Mouse (Mus musculus) hindbrain, postnatal 0 days (tissue): ENCODE data around the gene Defb29. TPM values are rescaled to one million over a fixed set of nuclear protein-coding genes. Genes with fewer than 3 reads are reported as not detected.

Source experiments
- ATAC-seq: fragments of 200-750 bp; cut with Nextera tagmentation; 2 replicates; pipeline ENCODE4 v1.8.0; 2017; ENCODE audit warnings: mild to moderate bottlenecking, moderate TSS enrichment, moderate library complexity
- DNase-seq: peaks from one replicate; pipeline ENCODE4 v3.0.0-alpha.2; 2015; ENCODE audit warnings: low spot score
- H3K27ac ChIP-seq: fragments of 300-500 bp; sonication (generic); 2 replicates; pipeline ENCODE4 v1.5.1; 2014; ENCODE audit warnings: mild to moderate bottlenecking
- H3K27me3 ChIP-seq: fragments of 300-500 bp; sonication (generic); 2 replicates; pipeline ENCODE4 v1.6.1; 2014; ENCODE audit warnings: low read length, mixed read lengths; ENCODE audit not compliant: insufficient read depth
- H3K36me3 ChIP-seq: fragments of 300-500 bp; sonication (generic); 2 replicates; pipeline ENCODE4 v1.6.1; 2014; ENCODE audit warnings: low read length, mixed read lengths; ENCODE audit not compliant: insufficient read depth
- H3K4me1 ChIP-seq: fragments of 300-500 bp; sonication (generic); 2 replicates; pipeline ENCODE4 v1.6.1; 2014; ENCODE audit warnings: antibody characterized with exemption, low read length, mixed read lengths; ENCODE audit not compliant: insufficient read depth
- H3K4me2 ChIP-seq: fragments of 300-500 bp; sonication (generic); 2 replicates; pipeline ENCODE4 v1.6.1; 2014; ENCODE audit warnings: low read depth, mild to moderate bottlenecking, low read length, moderate library complexity, mixed read lengths
- H3K4me3 ChIP-seq: fragments of 300-500 bp; sonication (generic); 2 replicates; pipeline ENCODE4 v1.5.1; 2014; ENCODE audit warnings: low read length
- H3K9ac ChIP-seq: fragments of 300-500 bp; sonication (generic); replicated peaks from 2 replicates; pipeline ENCODE4 v1.6.1; 2014; ENCODE audit warnings: mild to moderate bottlenecking, low read length, moderate library complexity, mixed read lengths
- H3K9me3 ChIP-seq: fragments of 300-500 bp; sonication (generic); 2 replicates; pipeline ENCODE4 v1.6.1; 2016; ENCODE audit warnings: low read length, mixed read lengths
- CTCF ChIP-seq: IDR thresholded peaks from 2 replicates; pipeline ENCODE4 v1.5.1; 2016; ENCODE audit warnings: antibody characterized with exemption, control low read depth, low read depth
- WGBS: fragments of 180-500 bp; shearing (Covaris S2); extraction: QIAGEN DNeasy Blood & Tissue Kit; methylation state at CpG from one replicate; pipeline ENCODE4 v1.1.7; 2014; 5-methylcytosine and 5-hydroxymethylcytosine counted together
- polyA plus RNA-seq: library from polyadenylated mRNA; unstranded; fragments of >200 nt; fragmentation: Nextera tagmentation; extraction: Ambion mirVana; gene quantifications from 2 replicates; pipeline ENCODE4 v1.2.1, GENCODE M21; 2015
- total RNA-seq: library from RNA; depleted of rRNA; stranded (reverse); fragments of >200 nt; gene quantifications from 2 replicates; pipeline ENCODE4 v1.2.3, GENCODE M21; 2014; rRNA removed

Gene Defb29
- not detected in 2 replicates for total RNA-seq
- not detected in 2 replicates for polyA plus RNA-seq

DNA sequence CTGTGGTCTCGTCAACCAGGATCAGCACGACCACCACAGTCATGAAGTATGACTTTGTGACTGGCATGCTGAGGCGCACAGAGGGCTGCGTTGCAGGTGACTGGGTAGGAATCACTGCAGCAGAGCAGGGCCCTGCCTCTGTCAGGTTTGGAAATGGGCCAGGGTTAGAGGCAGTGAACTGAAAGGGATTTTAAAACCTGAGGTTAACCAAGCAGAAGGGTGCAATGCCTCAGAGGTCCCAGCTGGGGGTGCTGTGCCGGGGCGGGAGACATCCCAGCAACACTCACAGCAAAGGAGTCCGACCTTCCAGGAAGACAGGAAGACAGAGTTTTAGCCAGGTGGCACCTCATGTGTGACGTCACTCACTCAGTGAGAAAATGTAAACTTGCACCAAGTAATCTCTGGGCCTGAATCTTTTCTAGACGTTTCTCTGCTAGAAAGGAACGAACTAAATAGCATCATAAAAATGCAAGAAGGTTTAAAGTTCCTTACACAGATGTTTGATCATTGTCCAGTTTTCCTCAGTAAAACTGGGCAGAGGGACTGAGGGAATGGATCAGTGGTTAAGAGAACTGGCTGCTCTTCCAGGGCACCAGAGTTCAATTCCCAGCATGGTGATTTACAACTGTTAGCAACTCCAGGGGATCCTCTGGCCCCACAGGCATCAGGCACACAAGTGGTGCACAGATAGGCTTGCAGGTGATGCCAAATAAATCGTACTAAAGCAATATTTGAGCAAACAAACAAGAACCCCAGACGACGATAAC lies at the start of gene Defb29:
Gene Defb29 (minus strand): TSS at position 155 of the 767 bp plus-strand sequence.
- TF ChIP-seq CTCF = peak; percentile 22
- Histone ChIP-seq H3K36me3 (no peaks in the 10 kb centered on the region), H3K4me3 (no peak within 1 kb of the TSS), H3K4me1 (no peaks in the 10 kb centered on the region), H3K27me3 (no peaks in the 10 kb centered on the region), H3K4me2 (no peak within 1 kb of the TSS), H3K27ac (no peak within 1 kb of the TSS), H3K9me3 (no peaks in the 10 kb centered on the region), H3K9ac (no peak within 1 kb of the TSS)
- 56% methylated on average over 13 of the region's 13 CpGs for WGBS
- no peak for ATAC-seq
- DNase-seq = no peak

DNA sequence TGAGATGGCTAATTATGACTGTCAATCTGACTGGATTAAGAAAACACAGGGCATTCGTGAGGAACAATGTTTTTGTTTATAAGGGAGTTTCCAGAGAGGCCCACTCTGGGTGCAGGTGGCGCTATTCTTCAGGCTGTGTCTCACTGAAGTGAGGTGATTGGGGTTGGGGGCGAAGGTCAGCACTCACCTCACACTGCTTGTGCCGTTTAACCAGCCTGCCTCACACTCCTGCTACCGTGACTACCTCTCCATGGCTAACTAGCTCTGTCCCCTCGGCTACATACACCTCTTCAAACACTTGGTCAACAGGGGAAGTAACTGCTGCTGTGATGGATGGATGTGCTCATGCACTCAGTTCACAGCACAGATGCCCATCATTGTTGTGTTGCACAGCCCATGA lies 49.1 kb upstream of the Defb29 start:
- no peak overlapping the region for H3K27ac ChIP-seq
- H3K36me3 ChIP-seq = no peaks in the 10 kb centered on the region
- H3K9ac ChIP-seq = no peak overlapping the region
- no peak for TF ChIP-seq CTCF
- H3K9me3 ChIP-seq = no peaks in the 10 kb centered on the region
- H3K4me2 ChIP-seq = no peak overlapping the region
- no peaks in the 10 kb centered on the region for H3K4me1 ChIP-seq
- no peak for ATAC-seq
- H3K27me3 ChIP-seq = no peaks in the 10 kb centered on the region
- 56% methylated on average over 6 of the region's 6 CpGs for WGBS
- no peak for DNase-seq
- no peak overlapping the region for H3K4me3 ChIP-seq

DNA sequence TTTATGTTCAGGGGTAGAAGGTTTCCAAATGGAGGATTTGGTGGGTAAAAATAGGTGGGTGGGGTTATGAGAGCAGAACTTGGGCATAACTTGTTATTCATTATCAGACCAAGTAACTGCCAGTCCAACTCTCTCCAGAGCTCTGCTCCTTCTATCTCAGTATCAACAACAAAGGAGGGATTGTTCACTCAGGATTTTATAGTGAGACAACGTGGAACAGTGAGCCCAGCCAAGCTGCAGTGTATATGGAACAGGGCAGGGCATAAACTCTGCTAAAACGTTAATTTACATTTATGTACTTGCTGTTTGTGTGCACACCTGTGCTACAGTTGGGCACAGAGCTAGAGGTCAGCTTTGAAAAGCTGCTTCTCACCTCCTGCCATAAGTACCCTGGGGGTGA lies 48.6 kb upstream of the Defb29 start:
- no peaks in the 10 kb centered on the region for H3K27me3 ChIP-seq
- no peak overlapping the region for H3K27ac ChIP-seq
- no peak overlapping the region for H3K9ac ChIP-seq
- ATAC-seq (no peak), DNase-seq (no peak)
- H3K36me3 ChIP-seq = no peaks in the 10 kb centered on the region
- no peak overlapping the region for H3K4me3 ChIP-seq
- H3K4me1 ChIP-seq = no peaks in the 10 kb centered on the region
- no peak for TF ChIP-seq CTCF
- H3K9me3 ChIP-seq = no peaks in the 10 kb centered on the region
- no peak overlapping the region for H3K4me2 ChIP-seq
- 51% methylated on average over 2 of the region's 2 CpGs for WGBS

DNA sequence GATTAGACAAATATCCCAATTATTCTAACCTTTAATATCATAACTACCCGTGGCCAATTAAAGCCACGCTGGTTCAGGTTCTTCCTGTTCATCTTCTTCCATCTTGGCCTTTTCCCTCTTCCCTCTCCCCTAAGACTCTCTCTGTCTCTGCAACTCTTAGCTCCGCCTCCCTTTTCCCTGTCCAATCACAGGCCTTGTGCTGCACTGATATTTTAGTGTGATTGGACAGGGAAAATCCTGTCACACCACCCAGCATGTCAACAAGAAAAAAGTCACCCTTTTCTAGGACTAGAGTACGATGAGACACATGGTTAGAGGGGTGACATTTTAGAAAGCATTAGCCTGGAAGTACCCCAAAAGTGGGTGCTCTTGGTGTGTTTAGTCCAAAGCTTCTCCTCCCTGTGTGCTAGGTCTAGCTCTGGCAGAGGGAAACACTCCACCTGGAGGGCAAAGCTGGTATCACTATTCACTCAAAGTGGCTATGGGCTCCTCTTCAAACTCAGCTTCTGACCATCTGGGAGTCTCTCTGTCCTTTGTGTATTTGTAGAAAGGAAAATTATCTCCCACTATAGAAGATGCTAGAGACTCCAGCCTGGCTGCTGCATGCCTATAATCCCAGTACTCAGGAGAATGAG lies 47.1 kb upstream of the Defb29 start:
- Histone ChIP-seq H3K27ac (no peak overlapping the region), H3K4me1 (no peaks in the 10 kb centered on the region), H3K9ac (no peak overlapping the region), H3K36me3 (no peaks in the 10 kb centered on the region), H3K4me3 (no peak overlapping the region), H3K9me3 (no peaks in the 10 kb centered on the region), H3K27me3 (no peaks in the 10 kb centered on the region), H3K4me2 (no peak overlapping the region)
- no peak for ATAC-seq
- TF ChIP-seq CTCF = peak; percentile 55
- DNase-seq = no peak
- 78% methylated on average over 4 of the region's 4 CpGs for WGBS

DNA sequence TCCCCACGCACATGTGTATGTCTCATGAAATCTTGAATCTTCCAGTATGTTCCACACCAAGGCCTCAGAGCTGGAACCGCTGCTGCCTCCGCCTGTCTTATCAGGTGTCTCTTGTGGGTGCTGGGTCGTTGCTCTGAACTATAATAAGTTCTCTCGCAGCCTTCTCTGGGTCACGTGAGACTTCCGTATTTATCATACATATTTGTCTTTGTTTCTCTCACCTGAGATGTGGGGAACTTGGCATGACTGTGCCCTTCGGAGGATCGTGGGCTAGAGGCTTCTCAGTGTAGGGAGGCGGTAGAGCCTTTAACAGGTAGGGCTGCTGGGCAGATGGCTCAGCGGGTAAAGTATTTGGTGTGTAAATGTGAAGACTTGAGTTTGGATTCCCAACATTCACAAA lies 40.7 kb upstream of the Defb29 start:
- Histone ChIP-seq H3K9me3 (no peaks in the 10 kb centered on the region), H3K27ac (no peak overlapping the region), H3K4me1 (no peaks in the 10 kb centered on the region), H3K36me3 (no peaks in the 10 kb centered on the region), H3K9ac (no peak overlapping the region), H3K4me2 (no peak overlapping the region), H3K27me3 (no peaks in the 10 kb centered on the region), H3K4me3 (no peak overlapping the region)
- DNase-seq = no peak
- ATAC-seq = no peak
- WGBS = 89% methylated on average over 11 of the region's 11 CpGs
- no peak for TF ChIP-seq CTCF

DNA sequence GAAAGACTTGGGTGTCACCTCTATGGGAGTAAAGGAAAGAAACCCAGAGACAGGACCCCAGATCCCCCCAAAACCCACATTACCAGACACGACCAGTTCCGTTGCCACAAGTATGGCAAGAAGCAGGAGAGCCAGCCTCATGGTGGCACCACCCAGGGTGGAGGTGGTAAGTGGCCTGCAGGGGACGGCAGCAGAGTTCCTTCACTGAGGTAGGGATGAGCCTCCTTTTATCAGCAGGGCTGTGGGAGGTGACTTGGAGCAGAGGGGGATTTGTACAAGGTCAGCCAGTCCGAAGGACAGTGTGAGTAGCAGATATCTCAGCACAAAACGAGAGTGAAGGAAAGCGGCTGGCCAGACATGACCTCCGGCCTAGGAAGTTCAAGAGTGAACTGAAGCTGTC lies 40.2 kb upstream of the Defb29 start, which contains the start of gene Defb19:
Gene Defb19 (minus strand): TSS at position 206 of the 400 bp plus-strand sequence.
- 67% methylated on average over 7 of the region's 7 CpGs for WGBS
- H3K36me3 ChIP-seq = no peaks in the 10 kb centered on the region
- TF ChIP-seq CTCF = no peak
- no peak within 1 kb of the TSS for H3K9ac ChIP-seq
- no peaks in the 10 kb centered on the region for H3K27me3 ChIP-seq
- no peaks in the 10 kb centered on the region for H3K9me3 ChIP-seq
- H3K4me3 ChIP-seq = no peak within 1 kb of the TSS
- H3K4me2 ChIP-seq = no peak within 1 kb of the TSS
- ATAC-seq (no peak), DNase-seq (no peak)
- no peaks in the 10 kb centered on the region for H3K4me1 ChIP-seq
- no peak within 1 kb of the TSS for H3K27ac ChIP-seq

DNA sequence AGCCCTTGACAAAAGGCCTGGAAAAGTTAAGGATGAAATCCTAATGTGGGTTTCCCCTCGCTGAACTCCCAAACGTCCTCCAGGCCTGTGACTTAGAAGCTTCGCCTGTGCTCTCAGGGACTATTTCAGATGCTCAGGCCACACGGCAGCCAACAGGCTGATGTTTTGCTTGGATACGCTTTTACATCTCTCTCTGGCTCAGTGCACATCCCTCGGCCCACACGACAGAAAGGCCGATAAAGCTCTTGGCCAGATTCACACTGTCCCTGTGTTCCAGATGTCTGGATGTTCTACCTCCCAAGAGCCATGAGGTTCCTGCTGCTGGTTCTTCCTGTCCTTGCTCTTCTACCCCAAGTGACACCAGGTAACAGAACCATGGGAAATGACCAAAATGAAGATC lies 33.6 kb upstream of the Defb29 start:
- no peaks in the 10 kb centered on the region for H3K27me3 ChIP-seq
- WGBS = 89% methylated on average over 8 of the region's 8 CpGs
- TF ChIP-seq CTCF = no peak
- H3K9ac ChIP-seq = no peak overlapping the region
- no peak overlapping the region for H3K4me3 ChIP-seq
- no peak overlapping the region for H3K27ac ChIP-seq
- no peaks in the 10 kb centered on the region for H3K9me3 ChIP-seq
- H3K4me2 ChIP-seq = no peak overlapping the region
- H3K4me1 ChIP-seq = no peaks in the 10 kb centered on the region
- H3K36me3 ChIP-seq = no peaks in the 10 kb centered on the region
- no peak for ATAC-seq
- no peak for DNase-seq
